Mouse (Mus musculus): ENCODE results near the gene Angptl2. TPM values are rescaled to one million over a fixed set of nuclear protein-coding genes. Genes with fewer than 3 reads are reported as not detected.
A peak's percentile ranks its signal among the peaks of the same experiment; 100 is the strongest.

The Angptl2 gene
- polyA plus RNA-seq, 1 experiment from 2014 or later, result 14.1 TPM

- Histone ChIP-seq H3K27me3 (ENCODE audit: control insufficient read depth, insufficient read depth, low read length) (no peaks in the 10 kb centered on the region), H3K27ac (no peak overlapping the region; the same call in 1 of the 2 replicates), H3K36me3 (replicated peaks; ENCODE audit: control insufficient read depth, insufficient read depth) (peaks cover 17% of the 10 kb centered on the region), H3K4me2 (replicated peaks) (no peak overlapping the region), H3K9me3 (ENCODE audit: control insufficient read depth, low read length) (no peaks in the 10 kb centered on the region), H3K9ac (no peak overlapping the region), H3K4me3 (replicated peaks; ENCODE audit: low read length) (no peak overlapping the region), H3K4me1 (replicated peaks; ENCODE audit: control insufficient read depth, insufficient read depth, low read length) (peaks cover 24% of the 10 kb centered on the region)
- ATAC-seq (ENCODE audit: low FRiP score) (no peak), DNase-seq (ENCODE audit: low spot score) (no peak)
- WGBS, result 86% methylated on average over 12 of the region's 12 CpGs
Measured at GRCm38 (mm10) chr2:33177443-33178242, 38.2 kb upstream of the Angptl2 start.

GRCm38 (mm10) chr2:33178243-33178932, 37.5 kb upstream of the Angptl2 start:
- peaks cover 24% of the 10 kb centered on the region for H3K4me1 ChIP-seq (replicated peaks; ENCODE audit: control insufficient read depth, insufficient read depth, low read length)
- no peaks in the 10 kb centered on the region for H3K27me3 ChIP-seq (ENCODE audit: control insufficient read depth, insufficient read depth, low read length)
- no peak overlapping the region for H3K4me3 ChIP-seq (replicated peaks; ENCODE audit: low read length)
- 53% methylated on average over 11 of the region's 11 CpGs for WGBS
- no peaks in the 10 kb centered on the region for H3K9me3 ChIP-seq (ENCODE audit: control insufficient read depth, low read length)
- ATAC-seq (ENCODE audit: low FRiP score), result peak; percentile 61; the same call in 1 of the 2 replicates
- DNase-seq (ENCODE audit: low spot score), result no peak
- H3K36me3 ChIP-seq (replicated peaks; ENCODE audit: control insufficient read depth, insufficient read depth), result peaks cover 10% of the 10 kb centered on the region
- H3K27ac ChIP-seq, result peak overlapping the region; percentile 41; the same call in 1 of the 2 replicates
- H3K9ac ChIP-seq, result no peak overlapping the region
- H3K4me2 ChIP-seq (replicated peaks), result no peak overlapping the region

DNA sequence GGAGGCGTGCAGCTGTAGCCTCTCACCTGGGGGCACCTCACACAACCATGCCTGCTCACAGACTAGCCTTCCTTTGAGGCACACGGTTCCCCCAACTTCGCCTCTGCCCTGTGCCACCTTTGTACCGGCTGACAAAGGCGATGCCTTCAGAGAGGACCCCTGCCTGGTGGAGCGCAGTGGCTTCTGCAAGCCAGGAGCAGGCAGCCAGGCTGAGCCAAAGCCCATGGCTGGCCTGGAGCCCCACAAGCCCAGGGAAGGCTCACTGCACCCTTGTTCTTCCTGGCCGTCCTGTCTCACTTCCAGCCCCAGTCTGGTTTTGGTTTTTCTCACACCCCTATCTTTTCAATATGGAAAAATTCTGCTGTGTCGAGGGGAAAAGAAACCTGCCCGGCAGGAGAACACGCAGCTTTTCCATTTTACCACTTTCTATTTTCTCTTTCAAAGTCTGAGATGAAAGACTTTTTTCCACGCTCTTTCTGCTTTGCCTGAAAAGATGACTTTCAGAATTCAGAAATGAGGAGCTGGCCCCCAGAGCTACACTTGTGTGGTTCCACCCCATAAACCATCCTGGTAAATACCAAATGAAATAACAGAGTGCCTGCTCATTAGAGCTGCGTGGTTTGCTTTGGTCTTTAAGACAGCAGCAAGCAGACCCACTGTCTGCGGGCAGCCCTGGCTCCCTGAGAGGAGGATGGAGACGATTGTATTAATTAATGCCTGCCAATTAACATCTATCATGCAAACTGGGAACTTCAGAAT, 36.5 kb upstream of the Angptl2 start:
- no peak overlapping the region for H3K4me2 ChIP-seq (replicated peaks)
- H3K4me3 ChIP-seq (replicated peaks; ENCODE audit: low read length), result no peak overlapping the region
- H3K27ac ChIP-seq, result peak overlapping the region; percentile 21
- WGBS, result 40% methylated on average over 14 of the region's 14 CpGs
- H3K9me3 ChIP-seq (ENCODE audit: control insufficient read depth, low read length), result no peaks in the 10 kb centered on the region
- 0 out of 2 replicates have a peak, but pooled peaks have one; percentile 11 for ATAC-seq (ENCODE audit: low FRiP score)
- peaks cover 24% of the 10 kb centered on the region for H3K4me1 ChIP-seq (replicated peaks; ENCODE audit: control insufficient read depth, insufficient read depth, low read length)
- H3K9ac ChIP-seq, result peak overlapping the region; percentile 30; the same call in 1 of the 2 replicates
- DNase-seq (ENCODE audit: low spot score), result no peak
- H3K27me3 ChIP-seq (ENCODE audit: control insufficient read depth, insufficient read depth, low read length), result no peaks in the 10 kb centered on the region
- no peaks in the 10 kb centered on the region; the same call in 1 of the 2 replicates for H3K36me3 ChIP-seq (replicated peaks; ENCODE audit: control insufficient read depth, insufficient read depth)

- no peak for DNase-seq (ENCODE audit: low spot score)
- Histone ChIP-seq H3K4me3 (replicated peaks; ENCODE audit: low read length) (no peak overlapping the region), H3K27ac (no peak overlapping the region), H3K36me3 (replicated peaks; ENCODE audit: control insufficient read depth, insufficient read depth) (no peaks in the 10 kb centered on the region), H3K9ac (no peak overlapping the region), H3K9me3 (ENCODE audit: control insufficient read depth, low read length) (no peaks in the 10 kb centered on the region), H3K4me1 (replicated peaks; ENCODE audit: control insufficient read depth, insufficient read depth, low read length) (peaks cover 24% of the 10 kb centered on the region), H3K27me3 (ENCODE audit: control insufficient read depth, insufficient read depth, low read length) (no peaks in the 10 kb centered on the region), H3K4me2 (replicated peaks) (no peak overlapping the region)
- WGBS, result 42% methylated on average over 16 of the region's 16 CpGs
- ATAC-seq (ENCODE audit: low FRiP score), result 0 out of 2 replicates have a peak, but pooled peaks have one; percentile 15
Measured at GRCm38 (mm10) chr2:33179930-33180630, 35.8 kb upstream of the Angptl2 start.

GRCm38 (mm10) chr2:33183321-33183720, 32.5 kb upstream of the Angptl2 start:
- no peaks in the 10 kb centered on the region for H3K36me3 ChIP-seq (replicated peaks; ENCODE audit: control insufficient read depth, insufficient read depth)
- WGBS, result 95% methylated on average over 7 of the region's 7 CpGs
- DNase-seq (ENCODE audit: low spot score) (no peak), ATAC-seq (ENCODE audit: low FRiP score) (no peak)
- H3K27me3 ChIP-seq (ENCODE audit: control insufficient read depth, insufficient read depth, low read length), result no peaks in the 10 kb centered on the region
- no peaks in the 10 kb centered on the region for H3K9me3 ChIP-seq (ENCODE audit: control insufficient read depth, low read length)
- H3K9ac ChIP-seq, result no peak overlapping the region
- H3K4me2 ChIP-seq (replicated peaks), result no peak overlapping the region
- peaks cover 21% of the 10 kb centered on the region for H3K4me1 ChIP-seq (replicated peaks; ENCODE audit: control insufficient read depth, insufficient read depth, low read length)
- H3K4me3 ChIP-seq (replicated peaks; ENCODE audit: low read length), result no peak overlapping the region
- H3K27ac ChIP-seq, result no peak overlapping the region

DNA sequence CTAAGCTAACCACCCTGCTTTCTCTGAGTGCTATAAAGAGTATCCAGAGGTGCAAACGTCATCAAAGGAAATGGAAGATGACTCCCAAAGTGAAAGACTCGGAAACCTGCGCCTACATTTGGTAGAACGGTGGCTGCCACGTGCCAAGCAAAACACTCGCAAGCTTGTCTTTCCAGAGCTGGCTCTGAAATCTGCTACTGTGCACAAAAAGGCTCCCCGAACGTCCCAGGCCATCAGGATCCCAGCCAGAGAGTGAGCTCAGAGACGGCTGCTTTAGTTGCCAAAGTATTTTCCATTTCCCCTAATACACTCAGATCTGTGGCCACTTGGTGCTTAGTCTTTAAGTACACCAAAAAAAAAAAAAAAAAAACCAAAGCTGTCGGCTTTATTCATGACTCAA, 31.2 kb upstream of the Angptl2 start:
- H3K4me3 ChIP-seq (replicated peaks; ENCODE audit: low read length), result no peak overlapping the region
- H3K4me1 ChIP-seq (replicated peaks; ENCODE audit: control insufficient read depth, insufficient read depth, low read length), result peaks cover 8% of the 10 kb centered on the region
- H3K36me3 ChIP-seq (replicated peaks; ENCODE audit: control insufficient read depth, insufficient read depth), result no peaks in the 10 kb centered on the region
- H3K4me2 ChIP-seq (replicated peaks), result no peak overlapping the region
- H3K9me3 ChIP-seq (ENCODE audit: control insufficient read depth, low read length), result no peaks in the 10 kb centered on the region
- no peak for DNase-seq (ENCODE audit: low spot score)
- 89% methylated on average over 10 of the region's 10 CpGs for WGBS
- H3K27me3 ChIP-seq (ENCODE audit: control insufficient read depth, insufficient read depth, low read length), result no peaks in the 10 kb centered on the region
- ATAC-seq (ENCODE audit: low FRiP score), result no peak
- no peak overlapping the region for H3K9ac ChIP-seq
- H3K27ac ChIP-seq, result no peak overlapping the region

DNA sequence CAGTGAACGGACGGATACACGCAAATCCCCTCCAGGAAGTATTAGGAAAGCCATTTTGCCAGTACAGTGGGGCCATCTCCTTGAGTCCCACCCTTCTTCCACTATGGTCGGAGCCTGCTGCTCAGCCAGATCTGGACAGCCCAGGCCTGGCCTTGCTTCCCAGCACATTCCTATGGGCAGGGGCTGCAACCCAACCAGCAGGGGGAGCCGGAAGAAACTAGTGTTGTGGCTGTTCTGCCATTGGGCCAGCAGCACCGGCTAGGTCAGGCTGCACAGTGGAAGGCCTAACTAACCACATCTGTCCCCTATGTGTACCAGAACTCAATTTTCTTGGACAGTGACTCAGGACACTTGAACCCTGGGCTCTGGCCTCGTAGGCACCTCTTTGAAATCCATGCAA, 30.6 kb upstream of the Angptl2 start:
- no peak overlapping the region for H3K9ac ChIP-seq
- no peak overlapping the region for H3K27ac ChIP-seq
- no peak overlapping the region for H3K4me2 ChIP-seq (replicated peaks)
- H3K9me3 ChIP-seq (ENCODE audit: control insufficient read depth, low read length), result no peaks in the 10 kb centered on the region
- H3K4me3 ChIP-seq (replicated peaks; ENCODE audit: low read length), result no peak overlapping the region
- 77% methylated on average over 7 of the region's 7 CpGs for whole genome bisulfite sequencing
- no peak for ATAC-seq (ENCODE audit: low FRiP score)
- H3K27me3 ChIP-seq (ENCODE audit: control insufficient read depth, insufficient read depth, low read length), result no peaks in the 10 kb centered on the region
- H3K4me1 ChIP-seq (replicated peaks; ENCODE audit: control insufficient read depth, insufficient read depth, low read length), result peaks cover 1% of the 10 kb centered on the region
- DNase-seq (ENCODE audit: low spot score), result no peak
- no peaks in the 10 kb centered on the region for H3K36me3 ChIP-seq (replicated peaks; ENCODE audit: control insufficient read depth, insufficient read depth)

DNA sequence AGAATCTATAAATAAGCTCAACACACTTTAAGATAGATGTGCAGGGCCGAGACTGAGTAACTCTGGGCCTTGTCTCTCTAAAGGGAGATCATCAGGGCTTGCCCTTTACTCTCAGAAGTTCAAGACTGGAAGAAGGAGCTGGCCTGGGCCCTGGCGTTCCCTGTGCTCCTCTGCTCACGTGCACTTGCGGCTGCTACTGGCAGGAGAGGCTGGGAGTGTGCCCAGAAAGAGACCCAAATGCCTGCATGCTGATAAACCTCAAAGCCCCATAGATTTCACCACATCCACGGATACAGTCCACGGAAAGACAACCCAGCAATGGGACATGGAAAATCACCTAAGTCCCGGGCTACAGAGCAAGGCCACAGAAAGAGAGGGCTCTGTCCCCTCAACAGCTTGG, 29.4 kb upstream of the Angptl2 start:
- Histone ChIP-seq H3K4me3 (replicated peaks; ENCODE audit: low read length) (no peak overlapping the region), H3K4me2 (replicated peaks) (no peak overlapping the region), H3K36me3 (replicated peaks; ENCODE audit: control insufficient read depth, insufficient read depth) (no peaks in the 10 kb centered on the region), H3K27ac (no peak overlapping the region), H3K27me3 (ENCODE audit: control insufficient read depth, insufficient read depth, low read length) (no peaks in the 10 kb centered on the region), H3K9ac (no peak overlapping the region), H3K9me3 (ENCODE audit: control insufficient read depth, low read length) (no peaks in the 10 kb centered on the region), H3K4me1 (replicated peaks; ENCODE audit: control insufficient read depth, insufficient read depth, low read length) (no peaks in the 10 kb centered on the region; the same call in 1 of the 2 replicates)
- DNase-seq (ENCODE audit: low spot score) (no peak), ATAC-seq (ENCODE audit: low FRiP score) (no peak)
- 76% methylated on average over 7 of the region's 7 CpGs for WGBS

Measured in hindbrain, embryonic 14.5 days (tissue).